Mouse (Mus musculus): ENCODE results near the gene Uba7. TPM values are rescaled to one million over a fixed set of nuclear protein-coding genes. Genes with fewer than 3 reads are reported as not detected.
A peak's percentile ranks its signal among the peaks of the same experiment; 100 is the strongest.

Uba7 gene
- polyA plus RNA-seq, 1 experiment from 2014 or later, result 2.7 TPM

DNA sequence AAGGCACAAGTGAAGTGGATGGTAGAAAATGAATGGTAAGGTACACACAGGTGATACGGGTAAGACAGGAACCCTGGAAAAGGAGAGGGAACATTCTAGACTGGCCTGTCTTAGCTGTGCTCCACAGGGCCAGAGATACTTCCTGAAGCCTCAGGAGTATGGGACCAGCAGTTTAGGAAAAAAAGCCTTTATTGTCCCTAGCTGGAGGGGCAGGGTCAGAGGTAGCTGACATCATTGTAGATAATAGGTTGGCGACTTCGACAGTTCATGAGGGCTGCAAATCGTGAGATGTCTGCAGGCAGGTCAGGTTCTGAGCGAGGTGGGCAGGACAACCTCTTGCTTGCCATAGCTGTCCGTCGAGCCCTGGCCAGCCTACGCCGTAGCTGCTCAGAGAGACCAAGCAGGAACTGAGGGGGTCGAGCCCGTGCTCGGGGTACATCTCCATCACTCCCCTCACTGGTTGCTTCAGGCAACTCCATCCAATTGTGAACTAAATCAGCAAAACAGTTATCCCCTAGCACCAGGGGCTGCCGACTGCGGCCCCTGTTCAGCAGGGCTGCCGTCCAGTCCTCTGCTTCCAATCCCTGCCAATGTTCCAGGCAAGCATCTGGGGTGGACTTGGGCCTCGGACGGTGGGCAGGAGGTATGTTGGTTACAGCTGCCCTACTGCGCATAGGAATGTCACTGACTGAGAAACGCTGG is 8.9 kb downstream of the Uba7 start:
- Histone ChIP-seq H3K9ac (0 out of 2 replicates have a peak overlapping the region, but pooled peaks have one; percentile 58), H3K27ac (no peak overlapping the region), H3K4me3 (peak overlapping the region; percentile 60), H3K9me3 (replicated peaks) (no peaks in the 10 kb centered on the region), H3K4me2 (peak overlapping the region; percentile 89), H3K27me3 (peaks cover 21% of the 10 kb centered on the region), H3K36me3 (ENCODE audit: poor library complexity, severe bottlenecking) (no peaks in the 10 kb centered on the region), H3K4me1 (peaks cover 42% of the 10 kb centered on the region)
- ATAC-seq, result no peak
- 83% methylated on average over 19 of the region's 19 CpGs for WGBS

DNA sequence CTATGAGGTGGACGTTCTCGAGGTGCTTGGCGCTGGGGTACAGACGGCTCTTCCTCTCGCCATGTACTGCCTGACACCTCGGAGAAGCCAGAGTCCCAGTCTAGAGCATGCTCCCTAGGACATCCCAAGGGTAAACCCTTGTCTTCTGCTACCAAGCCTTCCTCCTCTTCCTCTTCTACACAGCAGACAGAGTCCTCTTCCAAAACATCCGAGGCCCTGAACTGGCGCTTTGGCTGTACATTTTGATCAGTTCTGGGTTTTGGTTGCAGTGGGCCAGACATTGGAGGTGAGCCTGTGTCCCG is 9.4 kb downstream of the Uba7 start:
- peak overlapping the region; percentile 89 for H3K4me2 ChIP-seq
- H3K27ac ChIP-seq, result 0 out of 2 replicates have a peak overlapping the region, but pooled peaks have one; percentile 25
- no peaks in the 10 kb centered on the region for H3K9me3 ChIP-seq (replicated peaks)
- H3K9ac ChIP-seq, result peak overlapping the region; percentile 58; the same call in 1 of the 2 replicates
- H3K36me3 ChIP-seq (ENCODE audit: poor library complexity, severe bottlenecking), result no peaks in the 10 kb centered on the region
- H3K4me3 ChIP-seq, result peak overlapping the region; percentile 60
- H3K4me1 ChIP-seq, result peaks cover 42% of the 10 kb centered on the region
- H3K27me3 ChIP-seq, result peaks cover 21% of the 10 kb centered on the region
- WGBS, result 80% methylated on average over 9 of the region's 9 CpGs
- no peak for ATAC-seq

DNA sequence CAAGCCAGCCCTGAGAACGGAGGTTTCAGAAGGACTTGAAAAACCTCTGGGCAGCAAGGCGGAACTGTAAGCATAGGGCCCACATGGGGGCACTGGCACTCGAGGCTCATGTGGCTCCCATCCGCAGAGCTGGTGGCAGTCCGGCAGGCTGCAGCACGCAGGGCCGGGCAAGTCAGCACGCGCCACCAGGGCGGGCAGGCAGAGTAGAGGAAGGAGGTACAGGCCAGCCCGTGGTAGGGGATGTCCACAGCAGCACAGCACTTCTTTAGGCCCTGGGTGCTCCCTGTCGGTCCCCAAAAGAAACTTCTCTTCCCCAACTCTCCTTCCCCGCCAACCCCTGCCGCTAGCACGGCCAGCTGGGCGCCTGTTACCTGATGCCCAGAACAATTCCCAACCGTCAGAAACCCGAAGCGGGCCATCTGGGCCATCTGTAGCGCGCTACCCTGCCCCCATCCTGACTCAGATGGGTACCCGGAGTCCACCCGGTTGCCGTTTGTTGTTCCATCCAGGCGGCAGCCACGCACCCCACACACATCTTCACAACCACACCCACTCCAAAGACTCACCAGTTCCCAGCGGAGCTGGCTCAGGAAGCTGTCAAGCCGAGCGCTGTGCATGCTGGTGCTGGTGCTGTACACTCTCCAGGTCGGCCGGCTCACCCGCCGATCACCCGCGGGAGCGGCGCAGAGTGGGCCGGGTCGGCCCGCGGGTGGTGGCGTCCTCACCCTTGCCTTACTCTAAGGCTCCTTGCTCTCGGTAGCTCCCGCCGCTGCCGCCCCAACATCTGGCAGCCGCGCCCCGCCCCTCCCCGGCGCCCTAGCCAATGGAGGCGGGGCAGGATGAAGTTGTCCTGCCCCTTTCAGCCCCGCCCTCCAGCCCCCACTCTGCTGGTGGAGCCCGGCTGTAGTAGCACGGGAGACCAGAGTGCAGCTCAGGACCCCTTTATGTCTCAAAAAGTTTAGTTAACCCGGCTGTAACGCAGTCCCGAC is 10.1 kb downstream of the Uba7 start, which contains the start of gene Inka1:
Gene Inka1, minus strand, starts transcription at position 749 of the 989 bp plus-strand sequence.
- peak; percentile 86 for ATAC-seq
- peak within 1 kb of the TSS; percentile 25; the same call in 1 of the 2 replicates for H3K27ac ChIP-seq
- H3K36me3 ChIP-seq (ENCODE audit: poor library complexity, severe bottlenecking), result no peaks in the 10 kb centered on the region
- H3K4me2 ChIP-seq, result peak within 1 kb of the TSS; percentile 89
- no peaks in the 10 kb centered on the region for H3K9me3 ChIP-seq (replicated peaks)
- WGBS, result under 1% methylated on average over 57 of the region's 58 CpGs
- H3K4me3 ChIP-seq, result peak within 1 kb of the TSS; percentile 60
- peaks cover 42% of the 10 kb centered on the region for H3K4me1 ChIP-seq
- peaks cover 21% of the 10 kb centered on the region for H3K27me3 ChIP-seq
- H3K9ac ChIP-seq, result peak within 1 kb of the TSS; percentile 58

DNA sequence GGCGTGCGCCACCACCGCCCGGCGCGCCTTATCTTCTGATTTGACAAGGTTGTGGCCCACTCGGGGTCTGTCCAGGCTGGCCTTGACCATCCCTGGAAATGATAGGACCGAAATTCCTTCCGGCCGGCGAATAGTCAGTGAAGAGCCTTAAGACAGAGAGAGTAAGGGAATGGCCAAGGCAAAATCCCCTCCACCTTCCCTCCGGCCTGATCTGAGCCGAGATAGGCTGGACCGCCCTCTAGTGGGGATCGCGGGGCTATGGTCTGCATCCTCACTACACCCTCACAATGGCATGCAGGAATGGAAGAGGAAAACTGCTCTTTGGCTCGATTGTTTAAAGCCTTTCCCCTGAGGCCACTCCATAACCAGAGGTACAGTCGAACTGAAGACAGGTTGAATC is 11.1 kb downstream of the Uba7 start:
- Histone ChIP-seq H3K9me3 (replicated peaks) (no peaks in the 10 kb centered on the region), H3K4me1 (peaks cover 41% of the 10 kb centered on the region), H3K4me2 (peak overlapping the region; percentile 89), H3K4me3 (peak overlapping the region; percentile 60), H3K27me3 (peaks cover 21% of the 10 kb centered on the region), H3K36me3 (ENCODE audit: poor library complexity, severe bottlenecking) (no peaks in the 10 kb centered on the region), H3K9ac (no peak overlapping the region), H3K27ac (no peak overlapping the region)
- ATAC-seq, result peak; percentile 72
- WGBS, result 9% methylated on average over 18 of the region's 18 CpGs

DNA sequence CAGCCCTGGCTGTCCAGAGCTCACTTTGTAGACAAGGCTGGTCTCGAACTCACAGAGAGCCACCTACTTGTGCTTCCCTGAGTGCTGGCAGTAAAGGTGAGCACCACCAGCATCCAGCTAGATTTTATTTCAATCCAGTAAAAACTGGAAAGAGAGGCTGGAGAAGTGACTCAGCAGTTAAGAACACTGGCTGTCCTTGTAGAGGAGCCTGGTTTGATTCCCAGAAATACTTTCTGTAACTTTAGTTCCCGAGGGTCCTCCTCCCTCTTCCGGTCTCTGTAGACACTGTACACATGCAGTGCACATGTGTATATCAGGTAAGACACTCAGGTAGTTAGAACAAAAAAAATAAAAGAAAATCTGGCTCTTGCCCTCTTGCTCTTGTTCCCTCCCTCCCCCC is 12.6 kb downstream of the Uba7 start:
- H3K36me3 ChIP-seq (ENCODE audit: poor library complexity, severe bottlenecking), result no peaks in the 10 kb centered on the region
- peaks cover 21% of the 10 kb centered on the region for H3K27me3 ChIP-seq
- H3K4me1 ChIP-seq, result peaks cover 26% of the 10 kb centered on the region
- H3K4me2 ChIP-seq, result no peak overlapping the region
- no peak overlapping the region for H3K4me3 ChIP-seq
- no peak for ATAC-seq
- H3K9me3 ChIP-seq (replicated peaks), result no peaks in the 10 kb centered on the region
- WGBS, result 87% methylated on average over 3 of the region's 3 CpGs
- no peak overlapping the region for H3K27ac ChIP-seq
- no peak overlapping the region for H3K9ac ChIP-seq

DNA sequence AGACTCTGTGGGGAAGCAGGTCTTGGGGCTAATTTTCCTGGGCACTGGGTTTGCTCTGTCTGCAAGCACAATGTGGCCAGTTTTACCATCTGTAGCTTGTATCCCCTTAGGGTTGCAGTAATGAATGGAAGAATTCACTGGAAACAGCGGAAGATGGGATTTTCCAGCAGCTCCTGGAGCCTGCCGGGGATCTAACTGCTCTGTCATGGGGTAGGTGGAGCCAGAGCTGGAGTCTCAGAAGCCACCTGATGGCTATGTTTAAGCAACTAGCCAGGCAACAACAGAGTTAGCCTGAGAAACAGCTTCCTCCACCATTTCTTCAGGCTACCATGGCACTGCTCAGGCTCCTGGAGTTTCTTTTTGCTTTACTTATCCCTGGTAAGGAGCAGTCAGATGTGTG is 16.9 kb downstream of the Uba7 start, which contains the start of gene Cdhr4:
Gene Cdhr4, plus strand, starts transcription at position 301 of the 400 bp plus-strand sequence.
- Histone ChIP-seq H3K9me3 (replicated peaks) (no peaks in the 10 kb centered on the region), H3K4me3 (no peak within 1 kb of the TSS), H3K9ac (0 out of 2 replicates have a peak within 1 kb of the TSS, but pooled peaks have one; percentile 5), H3K36me3 (ENCODE audit: poor library complexity, severe bottlenecking) (no peaks in the 10 kb centered on the region), H3K27ac (no peak within 1 kb of the TSS), H3K27me3 (peaks cover 4% of the 10 kb centered on the region), H3K4me1 (no peaks in the 10 kb centered on the region), H3K4me2 (no peak within 1 kb of the TSS)
- no peak for ATAC-seq
- 68% methylated on average over 2 of the region's 2 CpGs for WGBS

DNA sequence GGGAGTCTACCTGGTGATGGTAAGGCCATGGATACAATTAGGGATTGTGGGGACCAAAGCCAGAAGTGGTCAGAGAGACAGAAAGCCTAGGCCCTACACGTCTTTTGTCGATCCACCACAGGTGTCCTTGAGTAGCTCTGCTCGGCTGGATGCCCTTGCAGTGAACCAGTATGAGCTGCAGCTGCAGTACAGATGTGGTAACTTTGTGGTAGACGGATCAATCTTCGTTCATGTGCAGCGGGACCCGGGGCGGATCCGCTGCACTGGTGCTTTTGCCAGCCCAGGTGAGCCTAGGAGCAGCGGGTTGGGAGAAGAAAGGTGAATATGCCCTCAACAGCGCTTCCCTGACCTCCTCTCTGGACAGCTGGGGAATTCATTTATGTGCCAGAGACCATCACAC is 17.7 kb downstream of the Uba7 start:
- Histone ChIP-seq H3K9me3 (replicated peaks) (no peaks in the 10 kb centered on the region), H3K9ac (no peak overlapping the region), H3K27ac (no peak overlapping the region), H3K27me3 (no peaks in the 10 kb centered on the region), H3K4me1 (no peaks in the 10 kb centered on the region), H3K4me3 (no peak overlapping the region), H3K4me2 (no peak overlapping the region), H3K36me3 (ENCODE audit: poor library complexity, severe bottlenecking) (no peaks in the 10 kb centered on the region)
- 80% methylated on average over 11 of the region's 11 CpGs for WGBS
- no peak for ATAC-seq

DNA sequence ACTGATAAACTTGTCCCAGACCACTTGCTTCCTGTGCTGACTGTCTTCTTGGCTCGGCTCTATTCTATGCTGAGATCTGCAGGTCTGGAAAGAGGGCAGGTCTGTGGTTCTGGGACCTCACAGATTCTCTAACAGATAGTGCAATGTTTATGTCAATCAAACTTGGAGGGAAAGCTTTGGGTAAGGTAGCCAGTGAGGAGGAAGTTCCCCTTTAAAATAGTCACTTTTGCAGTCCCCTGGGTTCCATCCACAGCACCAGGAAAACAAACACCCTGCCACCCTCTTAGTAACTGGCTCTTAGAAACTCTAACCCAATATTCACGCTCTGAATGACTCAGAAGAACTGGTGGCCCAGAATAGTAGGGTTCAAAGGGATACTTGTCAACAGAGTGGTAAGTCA is 19.2 kb downstream of the Uba7 start:
- Histone ChIP-seq H3K9ac (no peak overlapping the region), H3K27me3 (peaks cover 4% of the 10 kb centered on the region; the same call in 1 of the 2 replicates), H3K4me2 (no peak overlapping the region), H3K9me3 (replicated peaks) (no peaks in the 10 kb centered on the region), H3K4me1 (no peaks in the 10 kb centered on the region), H3K4me3 (no peak overlapping the region), H3K27ac (no peak overlapping the region), H3K36me3 (ENCODE audit: poor library complexity, severe bottlenecking) (no peaks in the 10 kb centered on the region)
- no peak for ATAC-seq
- WGBS, result 69% methylated on average over 2 of the region's 2 CpGs

DNA sequence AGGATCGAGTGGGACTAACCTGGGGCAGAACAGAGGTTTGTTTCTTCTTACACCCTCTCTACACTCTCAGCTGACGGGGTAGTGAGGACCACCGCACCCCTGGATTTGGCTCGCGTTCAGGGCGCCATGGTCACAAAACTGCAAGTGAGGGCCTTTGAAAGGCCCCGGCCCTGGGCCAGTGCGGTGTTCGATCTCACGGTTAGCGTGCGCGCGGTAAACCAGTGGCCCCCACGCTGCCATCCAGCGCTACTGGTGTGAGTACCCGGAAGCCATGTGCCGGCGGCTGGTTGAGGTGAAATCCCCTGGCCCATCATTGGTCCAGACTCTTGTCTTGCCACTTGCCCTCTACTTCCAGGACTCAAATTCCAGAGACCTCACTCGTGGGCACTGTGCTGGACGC is 20.2 kb downstream of the Uba7 start:
- no peaks in the 10 kb centered on the region for H3K36me3 ChIP-seq (ENCODE audit: poor library complexity, severe bottlenecking)
- H3K4me3 ChIP-seq, result no peak overlapping the region
- no peak overlapping the region for H3K4me2 ChIP-seq
- H3K9me3 ChIP-seq (replicated peaks), result no peaks in the 10 kb centered on the region
- no peak overlapping the region for H3K27ac ChIP-seq
- no peaks in the 10 kb centered on the region for H3K4me1 ChIP-seq
- H3K9ac ChIP-seq, result no peak overlapping the region
- 93% methylated on average over 21 of the region's 21 CpGs for WGBS
- H3K27me3 ChIP-seq, result peaks cover 4% of the 10 kb centered on the region; the same call in 1 of the 2 replicates
- ATAC-seq, result no peak

DNA sequence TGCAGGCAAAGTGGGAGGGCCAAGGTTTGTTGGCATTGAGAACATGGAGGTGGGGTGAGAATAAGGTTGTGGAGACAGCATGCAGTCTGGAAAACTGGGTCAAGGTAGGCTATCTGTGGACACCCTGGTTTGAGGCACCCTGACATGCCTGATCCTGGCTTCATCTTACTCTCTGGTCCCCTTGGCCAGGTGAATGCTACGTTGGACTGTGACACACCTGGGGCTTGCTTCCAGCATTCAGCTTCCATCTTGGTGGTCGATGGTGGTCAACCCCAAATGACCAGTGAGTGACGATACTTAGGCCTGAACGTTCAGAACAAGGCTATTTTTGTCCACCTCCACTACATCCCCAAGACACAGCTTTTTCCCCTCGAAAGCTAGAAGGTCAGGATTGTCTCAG is 20.7 kb downstream of the Uba7 start, which contains the start of gene Gm20662:
Gene Gm20662, plus strand, starts transcription at position 301 of the 400 bp plus-strand sequence.
- Histone ChIP-seq H3K36me3 (ENCODE audit: poor library complexity, severe bottlenecking) (no peaks in the 10 kb centered on the region), H3K27ac (no peak within 1 kb of the TSS), H3K9me3 (replicated peaks) (no peaks in the 10 kb centered on the region), H3K4me1 (no peaks in the 10 kb centered on the region), H3K4me3 (no peak within 1 kb of the TSS), H3K4me2 (no peak within 1 kb of the TSS), H3K9ac (no peak within 1 kb of the TSS), H3K27me3 (peaks cover 4% of the 10 kb centered on the region; the same call in 1 of the 2 replicates)
- 92% methylated on average over 5 of the region's 5 CpGs for WGBS
- ATAC-seq, result no peak

DNA sequence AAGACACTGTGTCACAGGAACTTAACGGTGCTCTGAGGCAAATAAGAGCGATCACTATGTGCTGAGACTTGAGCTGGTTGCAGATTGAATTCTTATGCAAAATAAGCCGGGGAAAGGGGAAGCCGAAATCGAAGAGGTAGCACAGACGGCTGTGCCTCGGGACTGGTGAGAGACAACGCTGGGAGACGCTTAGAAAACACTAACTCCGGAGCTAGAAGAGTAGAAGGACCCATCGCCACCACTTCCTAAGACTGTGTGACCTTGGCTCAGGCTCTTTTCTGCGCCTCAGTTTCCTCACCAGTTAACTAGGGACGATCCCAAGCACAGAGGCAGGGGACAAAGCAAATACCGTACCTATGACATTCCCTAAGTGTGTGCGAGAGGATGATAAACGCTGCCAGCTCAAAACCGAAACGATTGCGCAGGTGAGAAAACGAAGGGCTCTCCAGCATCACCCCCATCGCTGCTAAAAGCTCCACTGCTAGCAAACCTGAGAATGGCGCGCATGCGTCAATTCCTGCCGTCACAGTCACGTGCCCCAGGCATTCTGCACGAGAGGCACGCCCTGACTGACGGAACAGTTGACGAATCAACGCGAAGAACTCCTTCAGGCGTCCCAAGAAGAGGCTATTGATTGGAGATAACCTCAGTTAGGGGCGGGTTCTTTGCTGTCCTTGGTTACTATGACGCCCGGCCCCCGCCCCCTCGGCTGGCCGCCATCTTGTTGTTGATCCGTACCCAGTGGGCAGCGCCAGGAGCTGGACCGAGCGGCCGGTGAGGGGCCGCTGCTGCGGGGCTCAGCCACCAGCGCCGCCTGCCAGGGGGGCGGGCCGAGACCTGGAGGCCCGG is 26.8 kb downstream of the Uba7 start, which contains the start of gene Ip6k1:
Gene Ip6k1, plus strand, starts transcription at position 580 of the 849 bp plus-strand sequence.
- Histone ChIP-seq H3K4me3 (peak within 1 kb of the TSS; percentile 99), H3K4me1 (peaks cover 28% of the 10 kb centered on the region), H3K4me2 (peak within 1 kb of the TSS; percentile 85), H3K9ac (peak within 1 kb of the TSS; percentile 97), H3K27me3 (peaks cover 4% of the 10 kb centered on the region; the same call in 1 of the 2 replicates), H3K27ac (peak within 1 kb of the TSS; percentile 94), H3K9me3 (replicated peaks) (no peaks in the 10 kb centered on the region), H3K36me3 (ENCODE audit: poor library complexity, severe bottlenecking) (no peaks in the 10 kb centered on the region)
- ATAC-seq, result peak; percentile 100
- under 1% methylated on average over 51 of the region's 51 CpGs for WGBS
